Mouse (Mus musculus): ENCODE data around the gene Lrguk. TPM values are rescaled to one million over a fixed set of nuclear protein-coding genes. Genes with fewer than 3 reads are reported as not detected.

Gene Lrguk
- polyA plus RNA-seq, 1 experiment = 0.88 TPM

DNA sequence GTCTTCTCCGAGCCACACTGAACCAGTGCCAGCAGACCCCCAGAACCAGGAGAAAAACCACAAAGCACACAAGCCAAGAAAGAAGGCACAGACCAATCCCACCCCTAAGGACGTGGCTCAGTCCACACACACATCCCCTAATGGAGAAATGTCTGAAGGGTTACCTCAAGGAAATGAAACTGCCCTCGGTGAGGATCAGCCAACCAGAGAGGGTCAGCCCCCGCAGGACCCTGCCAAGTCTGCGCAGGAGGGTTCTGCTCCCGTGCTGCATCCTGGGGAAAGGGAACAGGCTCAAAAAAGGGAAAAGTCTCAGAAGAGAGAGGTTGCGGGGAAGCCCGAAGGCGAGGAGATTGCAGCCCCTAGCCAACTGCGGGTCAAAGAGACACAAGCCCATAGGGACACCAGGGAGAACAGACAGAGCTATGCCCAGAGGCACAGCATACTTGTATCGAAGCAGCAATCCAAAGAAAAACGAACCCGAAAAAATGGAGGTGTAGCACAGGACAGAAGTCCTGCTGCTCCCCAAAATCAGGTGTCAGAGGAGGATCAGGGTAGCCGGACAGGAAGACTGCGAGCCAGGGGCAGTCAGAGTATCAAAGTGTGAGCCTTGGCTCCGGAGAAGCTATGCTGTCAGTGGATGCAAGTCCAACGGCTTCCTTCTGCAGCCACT lies 74.1 kb downstream of the Lrguk start:
- TF ChIP-seq POLR2A (IDR thresholded peaks at IDR 0.05; ENCODE audit: borderline replicate concordance, extremely low read depth, insufficient read depth, insufficient read length, poor library complexity, severe bottlenecking) (no peak), CTCF (IDR thresholded peaks at IDR 0.05; ENCODE audit: borderline replicate concordance, extremely low read depth, insufficient read depth, insufficient read length) (no peak)
- DNase-seq (ENCODE audit: low read depth) = no peak

DNA sequence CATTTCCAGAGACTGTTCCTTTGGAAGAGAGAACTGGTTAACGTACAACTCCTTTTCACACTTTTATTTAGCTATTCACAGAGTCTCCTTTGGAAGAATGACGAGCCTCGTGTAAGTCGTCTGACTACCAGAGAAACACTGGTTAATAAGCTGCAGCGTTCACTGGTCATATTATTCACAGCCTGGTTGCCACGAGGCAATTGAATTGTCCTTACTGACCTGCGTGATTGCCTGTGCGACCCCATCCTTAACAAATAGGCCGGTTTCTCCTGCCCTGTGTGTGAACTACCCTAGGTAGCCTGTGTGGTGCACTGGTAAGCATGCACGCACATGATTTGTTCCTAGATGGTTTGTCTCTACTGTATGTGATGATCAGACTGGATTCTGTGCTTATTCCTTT lies 81.3 kb downstream of the Lrguk start:
- DNase-seq (ENCODE audit: low read depth) = peak; percentile 37
- TF ChIP-seq CTCF (IDR thresholded peaks at IDR 0.05; ENCODE audit: borderline replicate concordance, extremely low read depth, insufficient read depth, insufficient read length) = no peak
- TF ChIP-seq POLR2A (IDR thresholded peaks at IDR 0.05; ENCODE audit: borderline replicate concordance, extremely low read depth, insufficient read depth, insufficient read length, poor library complexity, severe bottlenecking) = no peak

DNA sequence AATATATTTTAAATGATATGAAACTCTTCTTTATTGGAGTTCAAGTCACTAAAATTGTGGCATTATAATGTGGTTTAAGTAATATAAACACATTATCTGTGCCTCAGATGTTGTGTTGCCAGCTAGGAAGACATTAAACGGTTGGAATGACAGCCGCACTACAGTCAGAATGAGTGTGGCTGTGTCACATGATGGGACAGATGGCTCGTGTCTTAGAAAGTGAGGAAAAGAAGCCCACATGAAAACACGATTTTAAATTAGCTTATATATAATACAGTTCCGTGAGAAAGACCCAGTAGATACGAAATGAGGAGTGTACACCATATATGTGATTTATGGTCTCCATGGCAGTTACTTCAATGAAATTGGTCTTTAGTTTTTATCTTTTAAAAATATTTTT lies 82.2 kb downstream of the Lrguk start:
- DNase-seq (ENCODE audit: low read depth) = peak; percentile 76
- TF ChIP-seq CTCF (IDR thresholded peaks at IDR 0.05; ENCODE audit: borderline replicate concordance, extremely low read depth, insufficient read depth, insufficient read length) = no peak
- TF ChIP-seq POLR2A (IDR thresholded peaks at IDR 0.05; ENCODE audit: borderline replicate concordance, extremely low read depth, insufficient read depth, insufficient read length, poor library complexity, severe bottlenecking) = no peak

DNA sequence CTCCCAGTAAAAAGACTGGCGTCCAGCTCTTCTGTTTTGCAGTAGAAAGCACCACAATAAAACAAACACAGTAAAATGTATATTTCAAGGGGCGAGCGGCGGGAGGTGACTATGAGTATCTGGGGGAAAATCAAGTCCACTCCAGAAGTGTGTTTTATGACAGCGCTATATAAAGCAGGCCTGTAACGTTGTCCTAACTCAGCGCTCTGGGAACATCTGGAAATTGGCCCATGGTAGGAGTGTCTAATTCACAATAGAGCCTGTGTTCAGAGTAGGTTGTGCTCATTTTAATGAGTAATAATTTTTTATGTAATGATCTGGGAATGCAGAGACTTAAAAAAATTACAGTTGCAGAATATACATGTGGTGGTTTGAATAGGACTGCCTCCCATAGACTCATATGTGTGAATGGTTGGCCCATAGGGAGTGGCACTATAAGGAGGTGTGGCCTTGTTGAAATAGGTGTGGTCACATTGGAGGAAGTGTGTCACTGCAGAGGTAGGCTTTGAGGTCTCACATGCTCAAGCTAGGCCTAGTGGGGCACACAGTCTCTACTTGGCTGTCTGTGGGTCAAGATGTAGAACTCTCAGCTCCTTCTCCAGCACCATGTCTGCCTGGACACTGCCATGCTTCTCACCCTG lies 87.7 kb downstream of the Lrguk start:
- no peak for DNase-seq (ENCODE audit: low read depth)
- TF ChIP-seq POLR2A (IDR thresholded peaks at IDR 0.05; ENCODE audit: borderline replicate concordance, extremely low read depth, insufficient read depth, insufficient read length, poor library complexity, severe bottlenecking) (no peak), CTCF (IDR thresholded peaks at IDR 0.05; ENCODE audit: borderline replicate concordance, extremely low read depth, insufficient read depth, insufficient read length) (no peak)

DNA sequence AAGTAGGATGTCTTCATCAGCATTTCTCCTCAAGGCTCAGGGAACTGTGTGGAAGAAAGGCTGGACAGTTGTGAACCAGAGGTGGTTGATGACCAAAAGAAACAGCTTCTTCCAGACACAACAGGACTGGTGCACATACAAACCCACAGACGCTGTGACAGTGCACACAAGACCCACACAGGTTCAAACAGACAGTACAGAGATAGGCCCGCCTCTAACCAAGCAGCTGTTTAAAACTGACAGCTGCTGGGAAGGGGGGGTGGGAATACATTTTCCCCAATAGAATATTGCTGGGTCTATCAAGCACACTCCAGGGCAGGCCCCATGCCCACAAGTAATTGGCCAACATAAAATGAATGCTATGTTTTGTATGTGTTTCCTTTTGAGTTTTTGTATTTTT lies 95.2 kb downstream of the Lrguk start:
- DNase-seq (ENCODE audit: low read depth) = no peak
- TF ChIP-seq CTCF (IDR thresholded peaks at IDR 0.05; ENCODE audit: borderline replicate concordance, extremely low read depth, insufficient read depth, insufficient read length) (no peak), POLR2A (IDR thresholded peaks at IDR 0.05; ENCODE audit: borderline replicate concordance, extremely low read depth, insufficient read depth, insufficient read length, poor library complexity, severe bottlenecking) (no peak)

DNA sequence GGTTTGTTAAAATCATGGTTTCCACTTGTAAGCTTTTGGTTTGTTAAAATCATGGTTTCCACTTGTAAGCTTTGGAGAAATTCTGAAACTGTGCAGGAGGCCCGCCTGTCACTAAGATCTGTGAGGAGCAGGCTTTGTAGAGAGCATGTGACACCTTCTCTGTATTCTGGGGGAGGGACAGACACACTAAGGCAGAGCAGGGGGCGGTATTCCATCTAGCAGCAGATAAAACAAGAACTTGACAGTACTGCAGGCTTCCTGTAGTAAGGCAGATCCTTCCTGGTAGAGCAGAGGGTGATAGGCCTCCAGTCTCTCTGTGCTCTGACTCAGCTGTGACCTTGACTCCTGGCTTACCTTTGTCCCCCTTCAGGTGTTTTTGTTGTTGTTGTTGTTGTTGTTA lies 100.0 kb downstream of the Lrguk start:
- DNase-seq (ENCODE audit: low read depth) = no peak
- no peak for TF ChIP-seq CTCF (IDR thresholded peaks at IDR 0.05; ENCODE audit: borderline replicate concordance, extremely low read depth, insufficient read depth, insufficient read length)
- TF ChIP-seq POLR2A (IDR thresholded peaks at IDR 0.05; ENCODE audit: borderline replicate concordance, extremely low read depth, insufficient read depth, insufficient read length, poor library complexity, severe bottlenecking) = no peak

DNA sequence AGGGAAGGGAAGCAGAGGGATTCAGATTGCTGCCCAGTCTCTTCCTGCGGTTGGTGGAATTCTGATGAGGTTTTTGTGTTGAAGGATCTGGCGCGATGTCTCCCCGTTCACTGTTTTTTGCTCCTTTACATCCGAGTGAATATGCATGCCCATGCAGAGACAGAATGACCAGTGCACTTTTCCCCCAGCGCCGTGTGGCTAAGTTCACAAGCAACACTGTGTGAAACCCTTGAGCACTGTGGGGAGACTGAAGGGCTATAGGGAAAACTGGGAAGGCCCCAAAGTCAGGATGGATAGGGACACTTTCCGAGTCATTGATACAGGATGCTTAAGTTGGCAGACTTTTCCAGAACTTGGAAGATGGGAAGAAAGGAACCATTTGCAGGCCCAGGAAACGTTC lies 103.1 kb downstream of the Lrguk start:
- no peak for DNase-seq (ENCODE audit: low read depth)
- TF ChIP-seq CTCF (IDR thresholded peaks at IDR 0.05; ENCODE audit: borderline replicate concordance, extremely low read depth, insufficient read depth, insufficient read length) = no peak
- no peak for TF ChIP-seq POLR2A (IDR thresholded peaks at IDR 0.05; ENCODE audit: borderline replicate concordance, extremely low read depth, insufficient read depth, insufficient read length, poor library complexity, severe bottlenecking)

DNA sequence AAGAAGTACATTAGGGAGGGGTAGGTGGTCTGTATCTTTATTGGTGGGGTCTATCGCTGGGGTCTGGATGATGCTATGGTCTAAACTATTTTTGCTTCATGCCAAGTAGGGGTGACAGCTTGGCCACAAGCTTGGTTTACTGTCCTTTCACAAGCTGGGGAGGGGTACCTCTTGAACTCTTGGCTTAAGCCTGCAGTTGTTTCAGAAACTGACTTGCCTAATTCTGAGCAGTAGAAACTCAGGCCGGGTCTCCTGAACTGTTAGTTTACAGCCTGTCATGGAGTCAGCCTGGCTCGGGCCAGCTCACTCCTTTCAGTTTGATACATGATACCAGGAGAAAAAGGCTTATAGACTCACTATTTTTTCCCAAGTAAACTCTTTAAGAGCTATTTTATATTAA lies 109.1 kb downstream of the Lrguk start:
- TF ChIP-seq CTCF (IDR thresholded peaks at IDR 0.05; ENCODE audit: borderline replicate concordance, extremely low read depth, insufficient read depth, insufficient read length) = no peak
- no peak for TF ChIP-seq POLR2A (IDR thresholded peaks at IDR 0.05; ENCODE audit: borderline replicate concordance, extremely low read depth, insufficient read depth, insufficient read length, poor library complexity, severe bottlenecking)

DNA sequence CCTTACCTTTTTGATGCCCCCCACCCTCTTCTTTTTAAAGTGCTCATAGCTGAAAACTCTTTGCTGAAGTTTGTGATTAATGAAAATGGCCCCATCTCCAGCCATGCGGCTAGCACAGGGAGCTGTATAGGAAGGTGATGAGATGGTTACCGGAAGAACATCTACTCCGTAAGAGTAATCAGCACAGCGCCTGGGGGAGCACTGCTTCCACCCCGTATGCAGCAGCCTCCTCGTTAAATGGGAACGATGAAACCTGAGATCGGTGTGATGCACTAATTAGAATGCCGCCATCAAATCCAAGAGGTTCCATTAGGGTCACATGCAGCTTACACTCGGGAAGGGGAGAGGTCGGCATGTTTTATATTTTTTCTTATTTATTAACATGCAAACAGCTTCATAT lies 113.7 kb downstream of the Lrguk start:
- TF ChIP-seq CTCF (IDR thresholded peaks at IDR 0.05; ENCODE audit: borderline replicate concordance, extremely low read depth, insufficient read depth, insufficient read length) (no peak), POLR2A (IDR thresholded peaks at IDR 0.05; ENCODE audit: borderline replicate concordance, extremely low read depth, insufficient read depth, insufficient read length, poor library complexity, severe bottlenecking) (no peak)
- DNase-seq (ENCODE audit: low read depth) = no peak

More for the DNA sequence above, 109.1 kb downstream of the Lrguk start:
- DNase-seq (ENCODE audit: low read depth) = no peak

DNA sequence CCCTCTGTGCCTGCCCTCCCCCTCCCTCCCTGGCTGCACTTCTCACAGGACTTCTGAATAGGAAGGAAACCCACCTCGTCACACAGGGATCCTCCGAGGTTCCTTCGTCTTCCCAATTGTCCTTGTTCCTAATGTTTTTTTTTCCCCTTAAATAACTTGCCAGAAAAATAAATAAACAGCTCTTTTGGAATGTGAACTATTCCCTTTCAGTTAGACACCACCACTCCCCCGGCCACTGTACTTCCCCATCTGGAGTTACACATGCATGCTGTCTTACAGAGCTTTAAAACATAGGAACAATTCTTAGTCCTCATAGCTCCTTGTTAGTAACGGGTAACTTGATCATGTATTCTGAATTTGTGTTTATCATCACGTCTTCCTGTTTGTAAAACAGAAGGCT lies 116.8 kb downstream of the Lrguk start:
- no peak for DNase-seq (ENCODE audit: low read depth)
- TF ChIP-seq POLR2A (IDR thresholded peaks at IDR 0.05; ENCODE audit: borderline replicate concordance, extremely low read depth, insufficient read depth, insufficient read length, poor library complexity, severe bottlenecking) (no peak), CTCF (IDR thresholded peaks at IDR 0.05; ENCODE audit: borderline replicate concordance, extremely low read depth, insufficient read depth, insufficient read length) (no peak)

DNA sequence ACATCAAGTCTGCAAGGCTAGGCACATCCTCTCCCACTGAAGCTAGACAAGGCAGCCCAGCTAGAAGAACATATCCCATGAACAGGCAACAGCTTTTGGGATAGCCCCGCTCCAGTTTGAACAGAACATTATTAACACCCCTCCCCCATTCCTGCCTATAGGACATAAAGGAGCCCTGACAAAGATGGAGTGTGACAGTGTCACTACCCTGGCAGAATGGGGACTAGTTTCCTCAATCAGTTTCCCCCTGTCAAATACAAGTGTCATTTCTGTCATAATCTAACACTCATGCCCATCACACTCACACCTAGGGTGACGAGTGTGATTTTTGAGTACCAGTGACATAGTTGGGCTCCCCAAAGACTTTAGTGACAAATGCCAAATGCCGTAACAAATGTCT lies 118.8 kb downstream of the Lrguk start:
- DNase-seq (ENCODE audit: low read depth) = peak; percentile 71
- no peak for TF ChIP-seq CTCF (IDR thresholded peaks at IDR 0.05; ENCODE audit: borderline replicate concordance, extremely low read depth, insufficient read depth, insufficient read length)
- no peak for TF ChIP-seq POLR2A (IDR thresholded peaks at IDR 0.05; ENCODE audit: borderline replicate concordance, extremely low read depth, insufficient read depth, insufficient read length, poor library complexity, severe bottlenecking)

DNA sequence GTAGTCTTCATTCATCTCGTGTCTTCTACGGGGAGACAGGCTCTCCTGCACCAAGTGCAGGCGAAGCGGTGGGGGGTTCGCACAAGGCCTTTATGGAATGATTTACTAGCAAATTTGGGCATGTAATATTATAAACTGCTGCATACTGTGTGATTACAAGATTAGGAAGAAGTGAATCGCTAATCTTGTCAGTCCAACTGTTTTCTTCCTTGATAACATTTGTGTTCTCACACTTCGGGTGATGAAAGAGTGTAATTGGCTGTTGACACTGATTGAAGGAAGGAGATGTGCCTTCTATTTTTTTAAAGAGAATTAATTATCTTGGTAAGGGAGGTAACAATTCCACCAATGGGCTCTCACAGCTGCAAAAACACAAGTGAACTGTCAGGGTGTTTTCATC lies 119.4 kb downstream of the Lrguk start:
- DNase-seq (ENCODE audit: low read depth) = peak; percentile 79
- TF ChIP-seq CTCF (IDR thresholded peaks at IDR 0.05; ENCODE audit: borderline replicate concordance, extremely low read depth, insufficient read depth, insufficient read length) = no peak
- no peak for TF ChIP-seq POLR2A (IDR thresholded peaks at IDR 0.05; ENCODE audit: borderline replicate concordance, extremely low read depth, insufficient read depth, insufficient read length, poor library complexity, severe bottlenecking)
